Mouse (Mus musculus) v-Abl transformed pro-B cells (cell line): ENCODE data around the gene Lef1.

Experiments
- in situ Hi-C, 2 experiments: fragments of 400-800 bp; cut with MboI; formaldehyde crosslinking; loops; one replicate each; pipeline ENCODE4 v1.15.1; 2025; ENCODE audit not compliant: unreplicated experiment in 2 of 2

The Lef1 gene

DNA sequence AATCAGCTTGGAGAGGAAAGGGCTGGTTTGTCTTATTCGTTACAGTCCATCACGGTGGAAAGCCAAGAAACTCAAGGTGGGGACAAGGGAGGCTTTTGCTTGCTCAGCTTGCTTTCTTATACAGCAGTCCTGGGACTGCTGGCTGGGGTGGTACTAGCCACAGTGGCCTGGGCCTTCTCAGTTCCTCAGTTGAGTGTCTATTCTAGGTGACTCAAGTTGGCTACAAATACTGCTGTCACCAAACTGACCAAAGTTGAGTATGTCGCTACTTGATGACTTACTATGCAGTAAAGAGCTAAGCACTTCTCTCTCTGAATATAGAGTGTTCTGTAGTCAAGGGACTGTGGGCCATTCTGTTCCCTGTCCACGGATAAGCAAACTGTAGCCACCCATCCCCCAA lies 62.0 kb downstream of the Lef1 start:
- in situ Hi-C loops: no loop called here

DNA sequence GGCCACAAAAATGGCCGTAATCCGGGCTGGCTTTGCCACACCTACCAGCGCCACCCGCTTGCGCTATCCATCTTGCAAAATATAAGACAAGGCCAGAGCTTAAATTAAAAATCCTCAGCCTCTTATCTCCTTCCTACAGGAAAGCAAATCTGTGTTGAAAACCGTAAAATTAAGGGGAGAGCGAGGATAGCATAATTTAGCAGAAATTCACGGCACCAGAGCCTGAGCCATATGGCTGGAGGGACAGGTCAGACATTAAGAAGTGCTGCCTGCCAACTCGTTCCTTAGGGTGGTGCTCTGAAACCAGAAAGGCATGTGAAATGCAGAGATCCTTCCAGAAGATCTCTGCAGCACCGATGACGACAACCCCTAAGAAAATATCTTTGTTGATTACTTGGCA lies 70.7 kb downstream of the Lef1 start:
- in situ Hi-C loops: no loop called here

DNA sequence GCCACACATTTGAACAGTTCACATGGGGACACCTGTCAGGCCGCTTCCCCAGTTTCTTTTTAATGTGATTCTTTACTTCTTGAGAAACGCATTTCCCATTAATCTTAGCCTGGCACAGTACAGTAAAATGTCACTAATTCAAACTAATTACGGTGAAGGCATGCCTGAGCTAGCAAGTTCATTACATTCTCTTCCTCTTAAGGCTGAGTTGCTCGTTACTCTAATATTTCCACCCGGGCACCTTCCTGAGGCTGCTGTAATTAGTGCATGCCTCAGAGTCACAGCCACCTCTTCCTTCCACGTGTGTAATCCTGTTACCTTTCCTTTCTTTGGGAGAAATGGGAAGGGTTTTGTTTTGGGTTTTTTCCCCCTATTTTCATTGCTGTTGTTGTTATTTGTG lies 71.9 kb downstream of the Lef1 start:
- in situ Hi-C loops: no loop called here

DNA sequence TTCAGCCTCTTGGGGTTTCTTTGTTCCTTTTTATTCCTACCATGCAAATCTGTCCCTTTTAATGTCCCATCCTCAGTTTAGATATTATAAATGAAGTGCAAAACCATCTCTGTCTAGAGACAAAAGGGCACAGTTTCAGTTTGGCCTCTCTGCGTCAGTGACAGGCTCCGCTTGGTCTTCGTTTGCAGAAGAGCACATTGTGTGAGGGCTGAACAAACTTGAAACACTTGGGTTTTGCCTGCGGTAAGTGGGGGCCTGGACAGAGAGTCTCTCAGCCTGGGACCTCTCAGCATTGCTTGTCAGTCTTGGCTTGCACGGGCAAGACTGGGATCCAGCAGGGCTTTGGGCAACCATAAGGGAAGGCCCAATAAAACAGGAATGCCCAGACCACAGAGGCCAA lies 75.9 kb downstream of the Lef1 start:
- in situ Hi-C loops: no loop called here

DNA sequence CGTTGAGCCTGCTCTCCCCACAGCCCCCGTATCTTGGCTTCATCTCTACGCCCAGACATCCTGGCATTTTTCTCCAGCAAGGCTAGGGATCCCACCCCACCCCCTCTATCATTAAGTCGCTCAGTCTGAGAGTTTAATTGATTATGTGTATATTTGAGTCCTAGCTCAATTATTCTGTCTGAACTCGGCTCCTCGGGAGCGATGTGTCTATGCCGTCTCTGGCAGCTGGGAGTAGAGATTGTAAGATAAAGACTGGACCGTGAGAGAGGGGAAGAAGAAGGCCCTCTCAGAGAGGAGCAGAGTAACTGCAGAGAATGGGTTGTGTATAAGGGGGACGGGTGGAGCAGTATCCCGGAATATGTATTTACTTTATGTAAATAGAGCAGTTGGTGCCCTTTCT lies 80.0 kb downstream of the Lef1 start:
- in situ Hi-C loops: loop anchor here (10.0 kb wide), 2 partner anchors 45 to 65 kb away; no protein-coding TSS in a partner anchor

DNA sequence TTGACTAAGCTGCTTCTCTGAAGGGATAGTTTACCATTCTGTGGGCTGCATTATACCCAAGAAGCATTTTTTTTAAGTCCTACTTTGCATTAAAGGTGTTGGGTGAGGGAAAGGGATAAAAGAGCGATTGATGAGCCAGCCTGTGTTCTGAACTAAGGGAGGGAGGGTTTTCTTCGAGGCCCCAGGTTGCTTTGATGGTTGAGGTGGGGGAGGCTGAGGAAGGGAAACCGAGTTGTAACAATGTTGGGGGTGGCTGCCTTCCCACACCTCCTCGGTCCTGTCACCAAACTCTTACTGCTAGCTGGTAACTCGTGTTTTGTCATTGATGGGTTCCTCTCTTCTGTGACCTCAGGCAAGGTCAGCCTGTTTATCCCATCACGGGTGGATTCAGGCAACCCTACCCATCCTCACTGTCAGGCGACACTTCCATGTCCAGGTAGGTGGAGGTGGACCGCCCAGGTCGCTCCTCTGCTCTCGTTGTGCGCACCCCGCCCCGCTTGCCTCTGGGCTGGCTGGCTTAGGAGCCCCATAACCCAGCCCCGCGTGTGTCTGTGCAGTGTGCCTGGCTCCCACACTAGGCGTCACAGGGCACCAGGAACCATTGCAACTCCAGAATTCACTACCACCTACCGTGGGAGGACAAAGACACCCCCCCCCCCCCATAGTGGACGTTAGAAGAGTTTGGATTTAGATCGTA lies 80.5 kb downstream of the Lef1 start:
- in situ Hi-C loops: loop anchor here (10.0 kb wide), 2 partner anchors 46 to 66 kb away; no protein-coding TSS in a partner anchor

DNA sequence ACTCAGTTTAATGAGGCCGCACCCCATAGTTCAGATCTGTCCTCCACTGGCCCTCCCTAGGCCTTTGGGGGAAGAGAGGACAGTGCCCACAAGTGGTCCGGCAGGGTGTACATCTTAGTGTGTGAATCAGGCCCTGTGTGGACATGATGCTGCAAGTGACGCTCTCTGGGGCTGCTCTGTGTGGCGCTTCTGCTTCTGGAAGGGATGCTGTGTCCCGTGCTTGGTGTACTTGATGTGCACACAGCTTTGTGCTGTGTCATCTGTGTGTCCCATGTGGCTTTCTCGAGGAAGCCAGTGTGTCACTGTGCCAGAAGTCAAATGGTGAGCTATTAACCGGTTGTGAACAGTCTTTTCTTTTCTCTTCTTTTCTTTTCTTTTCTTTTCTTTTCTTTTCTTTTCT lies 81.2 kb downstream of the Lef1 start:
- in situ Hi-C loops: loop anchor here (10.0 kb wide), 2 partner anchors 47 to 67 kb away; no protein-coding TSS in a partner anchor

DNA sequence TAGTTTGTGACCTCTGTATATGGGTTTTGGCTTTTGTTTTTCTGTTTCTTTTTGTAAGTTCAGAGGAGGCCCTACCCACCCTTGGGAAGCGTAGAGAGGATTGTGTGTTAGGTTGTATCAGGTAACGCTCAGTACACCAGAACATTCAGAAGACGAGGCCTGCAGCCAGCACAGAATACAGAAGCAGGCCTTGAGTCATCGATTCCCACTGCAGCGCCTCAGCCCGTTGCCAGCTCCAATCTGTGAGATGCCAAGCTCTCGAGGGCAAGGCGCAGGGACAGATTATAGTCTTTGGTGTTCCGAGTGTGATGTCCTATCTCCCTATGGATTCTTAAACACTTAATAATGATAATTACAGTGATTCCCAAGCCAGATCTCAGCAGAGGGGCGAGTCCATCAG lies 85.8 kb downstream of the Lef1 start:
- in situ Hi-C loops: loop anchor here (5.0 to 10.0 kb wide), 3 partner anchors 49 to 71 kb away; no protein-coding TSS in a partner anchor

DNA sequence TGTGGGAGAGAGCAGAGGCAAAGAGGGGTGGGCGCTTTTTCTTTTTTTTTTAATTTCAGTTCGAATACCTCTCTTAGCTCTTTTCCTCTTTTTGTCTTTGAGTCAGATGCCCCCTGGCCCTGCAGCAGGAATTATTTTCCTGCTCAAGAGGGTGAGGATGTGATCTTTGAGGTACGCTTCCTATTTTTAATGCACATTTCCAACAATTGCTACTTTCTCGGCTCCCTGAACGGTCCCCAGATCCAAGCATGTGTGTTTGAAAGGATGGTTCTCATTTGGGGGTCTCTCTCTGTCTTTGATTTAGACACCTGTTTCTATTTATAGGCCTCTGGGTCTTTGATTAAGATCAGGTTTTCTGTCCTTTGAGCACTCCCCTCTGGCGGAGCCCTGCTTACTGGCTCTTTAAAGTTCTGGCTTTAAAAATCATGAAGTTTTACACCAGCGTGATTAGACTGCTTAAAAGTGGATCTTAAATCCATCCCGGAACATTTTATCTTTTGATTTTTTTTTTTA lies 86.3 kb downstream of the Lef1 start:
- in situ Hi-C loops: loop anchor here (5.0 to 10.0 kb wide), 3 partner anchors 49 to 72 kb away; no protein-coding TSS in a partner anchor

DNA sequence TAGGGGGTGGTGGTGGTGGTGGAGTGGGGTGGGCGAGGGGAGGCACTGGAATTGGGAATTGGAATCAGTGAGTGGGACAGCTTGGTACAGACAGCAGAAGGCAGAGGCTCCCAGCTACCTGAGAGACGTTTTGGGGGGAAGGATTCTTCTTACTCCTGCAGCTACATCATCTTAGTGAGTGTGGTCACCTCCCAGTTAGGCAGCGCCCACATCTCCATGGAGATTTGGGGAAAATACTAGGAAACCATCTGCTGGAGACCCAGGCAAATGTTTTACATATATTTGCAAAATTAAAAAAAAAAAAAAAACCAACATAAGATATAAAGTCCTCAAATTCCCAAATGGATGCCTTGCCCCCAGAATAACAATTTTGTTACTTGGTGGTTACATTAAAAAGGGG lies 88.7 kb downstream of the Lef1 start:
- in situ Hi-C loops: loop anchor here (5.0 to 10.0 kb wide), 3 partner anchors 52 to 74 kb away; no protein-coding TSS in a partner anchor

DNA sequence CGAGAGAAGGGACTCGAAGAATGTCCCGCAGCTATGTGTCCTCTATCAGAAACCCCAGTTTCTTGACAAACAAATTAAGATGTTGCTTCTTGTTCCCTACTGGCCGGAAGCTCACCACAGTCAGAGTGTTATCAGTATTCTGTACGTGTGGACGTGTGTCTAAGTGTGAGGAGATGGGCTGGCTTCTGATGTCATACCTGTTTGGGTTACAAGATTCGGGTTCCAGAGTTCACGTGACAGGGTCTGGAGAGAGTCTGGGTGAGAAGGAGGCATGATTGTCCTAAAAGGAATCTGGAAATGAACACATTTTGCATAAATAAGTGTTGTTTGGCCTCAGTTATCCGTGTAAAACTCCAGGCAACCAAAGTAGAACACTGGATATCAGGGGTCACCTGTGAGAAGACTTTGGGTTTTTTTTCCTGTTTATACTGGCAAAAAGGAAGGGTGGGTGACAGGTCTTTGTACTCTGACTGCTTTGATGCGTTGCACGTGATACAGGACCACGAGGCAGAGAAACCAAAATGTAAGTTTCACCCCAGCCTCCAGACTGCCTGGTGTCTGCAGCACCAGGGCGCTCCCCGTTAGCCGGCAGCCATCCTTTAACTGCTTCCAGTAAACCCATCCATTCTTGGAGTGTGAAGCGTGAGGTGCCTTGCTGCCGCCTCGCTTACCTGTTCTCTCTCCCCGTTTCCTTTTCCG lies 89.5 kb downstream of the Lef1 start:
- in situ Hi-C loops: loop anchor here (5.0 to 10.0 kb wide), 3 partner anchors 52 to 75 kb away; no protein-coding TSS in a partner anchor

DNA sequence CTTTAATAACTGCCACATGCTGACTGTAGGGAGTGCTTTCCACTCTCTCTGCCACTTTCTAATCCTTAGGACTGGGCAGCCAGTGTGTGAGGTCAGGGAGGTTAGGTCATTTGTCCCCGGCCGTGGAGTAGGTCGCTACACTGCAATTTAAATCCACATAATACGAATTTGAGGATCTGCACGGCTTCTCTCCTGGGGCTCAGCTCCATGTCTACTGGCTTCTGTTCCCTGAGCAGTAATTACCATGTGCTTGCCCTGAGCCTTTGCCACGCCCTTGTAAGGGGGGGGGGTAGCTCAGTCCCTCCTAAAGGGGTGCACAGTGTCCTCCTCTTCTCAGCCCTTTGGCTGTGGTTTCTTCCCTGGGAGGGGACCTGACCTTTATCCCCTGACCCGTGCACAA lies 92.0 kb downstream of the Lef1 start:
- in situ Hi-C loops: no loop called here

DNA sequence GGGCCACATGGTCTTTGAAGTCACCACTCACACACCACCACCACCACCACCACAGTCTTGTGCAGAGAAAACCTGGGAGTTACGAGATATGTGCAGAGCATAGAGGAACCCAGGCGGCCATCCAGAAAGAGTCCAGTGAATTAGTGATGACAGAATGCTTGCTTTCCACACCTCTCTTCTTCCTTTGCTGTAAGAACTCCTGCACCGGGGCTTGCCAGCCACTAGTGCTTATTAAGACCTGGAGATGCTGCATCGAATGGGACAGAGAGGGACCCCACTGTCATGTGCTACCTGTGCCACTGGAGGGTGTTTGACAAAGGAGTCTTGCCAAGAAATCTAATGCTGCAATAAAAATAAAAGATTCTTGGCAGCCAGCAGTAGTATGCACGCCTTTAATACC lies 97.6 kb downstream of the Lef1 start:
- in situ Hi-C loops: no loop called here

DNA sequence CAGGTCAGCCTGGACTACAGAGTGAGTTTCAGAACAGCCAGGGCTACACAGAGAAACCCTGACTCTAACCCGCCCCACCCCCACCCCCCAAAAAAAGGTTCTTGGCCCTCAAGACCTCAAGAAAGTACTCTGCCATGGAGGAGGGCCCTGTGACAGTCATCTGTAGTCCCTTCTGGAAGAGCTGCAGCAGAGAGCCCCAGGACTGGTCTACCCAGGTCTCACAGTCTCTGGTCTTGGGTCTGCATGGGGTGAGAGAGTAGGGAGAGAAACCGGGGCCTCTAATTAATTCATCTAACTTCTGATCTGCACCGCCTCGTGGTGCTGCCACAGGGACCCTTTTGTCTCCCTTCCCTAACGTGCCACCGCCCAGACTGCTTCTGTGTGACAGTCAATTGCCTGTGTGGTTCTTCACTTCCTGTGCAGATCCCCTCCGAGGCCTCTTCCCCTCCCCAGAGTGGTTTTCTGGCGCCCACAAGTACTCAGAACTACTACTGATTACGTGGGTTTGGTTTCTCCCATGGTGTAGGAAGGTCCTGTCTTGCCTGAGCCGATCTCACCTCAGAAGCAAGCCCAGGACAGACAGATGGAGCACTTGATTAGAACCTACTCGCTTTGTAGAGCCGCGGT lies 98.1 kb downstream of the Lef1 start:
- in situ Hi-C loops: no loop called here

DNA sequence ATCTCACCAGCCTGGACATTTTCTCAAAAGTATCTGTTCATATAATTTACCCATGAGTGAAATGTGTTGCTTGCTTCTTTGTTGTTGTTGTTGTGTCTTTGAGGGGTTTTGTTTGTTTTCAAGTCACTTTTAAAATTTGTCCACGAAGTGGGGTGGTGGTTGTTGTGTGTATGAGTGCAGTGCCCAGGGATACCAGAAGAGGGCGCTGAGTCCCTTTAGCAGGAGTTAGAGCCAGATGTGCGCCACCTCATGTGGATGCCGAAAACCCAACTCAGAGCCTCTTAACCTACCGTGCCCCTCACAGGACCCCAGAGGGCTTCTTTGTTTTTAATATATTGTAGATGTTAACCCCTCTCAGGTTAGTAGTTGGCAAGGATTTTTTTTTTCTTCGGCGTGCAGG lies 101.9 kb downstream of the Lef1 start:
- in situ Hi-C loops: no loop called here

DNA sequence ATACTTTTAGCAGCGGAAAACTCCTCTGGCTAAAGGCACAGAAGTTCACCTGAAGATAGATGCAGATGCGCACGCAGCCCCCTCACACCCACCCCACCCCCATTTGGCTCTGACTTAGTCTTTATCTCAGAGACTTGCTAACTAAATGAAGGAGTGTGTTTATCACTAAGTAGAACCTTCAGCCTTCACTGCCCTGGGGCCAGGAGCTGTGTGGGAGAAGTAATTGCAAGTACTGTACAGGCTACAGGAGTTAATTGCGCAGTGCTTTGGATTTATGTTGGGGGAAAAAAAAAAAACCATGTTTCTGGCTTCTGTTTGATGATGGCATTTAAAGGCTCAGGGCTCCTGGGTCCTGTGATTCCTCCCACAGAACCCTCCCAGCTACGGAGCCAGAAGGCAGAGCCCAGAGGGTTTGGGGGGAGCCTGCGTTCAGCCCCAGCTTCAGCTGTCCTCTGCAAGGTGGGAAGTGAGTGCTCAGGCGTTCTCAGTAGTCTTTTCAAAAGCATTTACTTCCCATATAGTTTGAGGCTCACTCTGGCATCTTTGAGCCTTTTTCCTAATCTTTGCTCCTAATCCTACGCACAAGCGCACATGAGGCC lies 103.9 kb downstream of the Lef1 start:
- in situ Hi-C loops: no loop called here

DNA sequence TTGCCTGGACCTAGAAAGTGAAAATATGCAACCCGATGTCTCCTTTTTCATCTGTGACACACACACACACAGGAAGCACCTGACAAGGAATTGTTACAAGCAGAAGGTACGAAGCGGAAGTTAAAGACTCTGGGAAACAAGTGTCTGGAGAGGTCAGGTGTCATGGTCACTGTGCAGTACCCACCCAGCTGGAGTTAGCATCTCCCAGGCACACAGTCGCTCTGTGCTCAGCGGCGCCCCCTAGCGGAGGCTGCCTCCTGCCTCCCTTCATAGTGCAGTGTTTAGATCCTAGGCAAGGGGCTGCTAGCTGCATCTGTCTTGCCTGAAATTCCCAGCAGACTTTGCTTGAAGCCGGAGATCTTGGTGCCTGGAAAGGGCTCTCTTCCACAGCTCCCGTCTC lies 104.6 kb downstream of the Lef1 start:
- in situ Hi-C loops: no loop called here

DNA sequence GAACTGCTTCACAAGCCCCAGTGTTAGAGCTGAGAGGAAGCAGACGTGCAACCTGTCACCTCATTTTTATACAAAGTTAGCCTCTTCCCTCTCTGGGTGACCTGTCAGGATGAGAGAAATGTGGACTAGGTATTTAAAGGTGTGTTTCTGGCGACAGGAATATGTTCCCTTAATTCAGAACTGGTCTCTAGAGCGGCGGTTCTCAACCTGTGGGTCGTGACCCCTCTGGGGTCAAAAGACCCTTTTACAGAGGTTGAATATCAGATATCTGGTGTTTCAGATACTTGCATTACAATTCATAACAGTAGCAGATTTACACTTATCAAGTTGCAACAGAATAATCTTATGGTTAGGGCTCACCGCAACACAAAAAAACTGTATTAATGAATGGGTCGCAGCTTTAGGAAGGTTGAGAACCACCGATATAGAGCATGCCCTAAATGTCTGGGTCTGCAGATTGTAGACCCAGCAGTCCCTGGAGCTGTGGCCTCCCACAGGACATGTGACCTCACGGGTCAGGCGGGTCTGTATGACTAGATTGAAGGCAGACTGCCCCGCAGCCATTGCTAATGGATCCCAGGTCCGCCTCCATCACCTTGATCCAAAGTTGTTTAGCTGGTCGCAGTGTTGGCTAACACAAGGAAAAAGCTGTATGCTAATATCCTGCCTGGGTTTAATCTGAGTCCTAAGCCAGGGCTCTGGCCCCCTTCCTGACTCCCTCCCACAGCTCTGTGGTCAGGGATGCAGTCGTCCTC lies 108.5 kb downstream of the Lef1 start:
- in situ Hi-C loops: no loop called here

DNA sequence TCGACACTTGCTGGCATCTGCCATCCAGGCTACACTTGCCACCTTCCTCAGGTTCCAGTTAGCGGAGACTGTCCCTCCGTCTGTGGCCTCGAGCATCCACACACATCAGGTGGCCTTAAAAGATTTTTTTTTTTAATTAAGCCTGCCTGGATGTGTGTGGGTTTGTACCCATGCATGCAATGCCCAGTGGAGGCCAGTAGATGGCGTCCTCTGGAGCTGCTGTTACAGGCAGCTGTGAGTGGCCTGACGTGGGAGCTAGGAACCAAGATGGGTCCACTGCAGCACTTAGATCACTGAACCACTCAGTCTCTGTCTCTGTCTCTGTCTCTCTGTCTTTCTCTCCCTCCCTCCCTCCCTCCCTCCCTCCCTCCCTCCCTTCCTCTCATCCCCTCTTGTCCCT lies 117.8 kb downstream of the Lef1 start:
- in situ Hi-C loops: loop anchor here (25.0 kb wide), 2 partner anchors 1391 to 1516 kb away; partner anchors contain the start of genes Cfi (in 1 of the 2) and Gar1 (in 1 of the 2)

DNA sequence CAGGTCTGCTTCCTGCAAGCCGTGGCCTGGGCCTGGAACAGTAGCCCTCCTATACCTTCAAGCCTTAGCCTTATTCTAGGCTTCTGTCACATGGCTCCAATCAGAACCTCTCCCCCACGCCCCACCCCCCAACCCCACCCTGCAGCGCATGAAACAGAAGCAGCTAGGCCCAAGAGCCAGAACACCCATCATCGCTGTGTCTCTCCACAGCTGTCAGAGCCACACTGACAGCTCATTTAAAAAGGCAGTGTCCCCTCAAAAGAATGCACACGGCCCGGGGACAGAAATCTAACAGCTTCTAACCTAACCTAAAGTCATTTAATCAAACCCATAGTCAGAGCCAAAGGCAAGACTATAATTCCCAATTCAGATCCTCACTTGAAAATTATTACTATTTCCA lies 126.8 kb downstream of the Lef1 start:
- in situ Hi-C loops: loop anchor here (5.0 to 25.0 kb wide), 4 partner anchors 350 to 1525 kb away; partner anchors contain the start of genes Cfi (in 1 of the 2) and Gar1 (in 1 of the 2)
